9 mouse cellular contexts compared by ENCODE assay signal in genomic region chr14:18377944-18378575, GRCm38 (mm10). TPM values are rescaled to one million over a fixed set of nuclear protein-coding genes. Genes with fewer than 3 reads are reported as not detected.
DNase-seq lines count a peak whose midpoint lies in the region; ATAC-seq and TF ChIP-seq lines count a peak whose summit lies in the region.
"Had no signal": no experiment of that assay in that cellular context is flagged by ENCODE, and none has a peak within 500 bp of the region (broad histone marks: within the 10 kb centered on the region; RNA-seq: fewer than 3 reads in every experiment).

No protein-coding gene starts in this region.

- no peak overlapping the region for H3K9ac ChIP-seq in limb, embryonic 14.5 days (ENCODE audit: low read depth, low read length, severe bottlenecking)

- WGBS in kidney, adult 2 months = 58% methylated on average over 8 of the region's 8 CpGs
- 51% methylated on average over 8 of the region's 8 CpGs for whole genome bisulfite sequencing in limb, embryonic 14.5 days

- no peak overlapping the region for H3K4me2 ChIP-seq in limb, embryonic 14.5 days (replicated peaks; ENCODE audit: low read depth, low read length, severe bottlenecking)

- CTCF ChIA-PET in Patski (lab: Charles Lee) = interaction anchor here (0.8 to 3.4 kb wide), 3 partner anchors 9 to 18 kb away, joined by 3 to 11 read pairs (median 4); no protein-coding TSS in a partner anchor

- no peak for TF ChIP-seq POLR2A in kidney, adult 2 months (IDR thresholded peaks at IDR 0.05; ENCODE audit: low read depth, low read length)
- no peak for TF ChIP-seq POLR2A in limb, embryonic 14.5 days (IDR thresholded peaks at IDR 0.05; ENCODE audit: borderline replicate concordance, extremely low read depth, insufficient read depth, insufficient read length)

- in situ Hi-C loops in Patski (cut with MboI; ENCODE audit: low pct_unique_long_range_greater_than_20kb) = loop anchor here (25.0 kb wide), 1 partner anchor 634 kb away; no protein-coding TSS in a partner anchor

- peak; percentile 48 for TF ChIP-seq CTCF in kidney, adult 2 months (conservative IDR thresholded peaks at IDR 0.05; ENCODE audit: insufficient read depth, insufficient read length, low read depth, low read length)
- TF ChIP-seq CTCF in Patski (IDR thresholded peaks at IDR 0.05) = peak; percentile 53

- H3K4me1 ChIP-seq in kidney, adult 2 months (ENCODE audit: control insufficient read depth, insufficient read depth, low read length) = no peaks in the 10 kb centered on the region
- H3K4me1 ChIP-seq in limb, embryonic 14.5 days (ENCODE audit: control insufficient read depth, insufficient read depth, low read length) = peaks cover 7% of the 10 kb centered on the region; the same call in 1 of the 2 replicates

- DNase-seq in kidney, adult 2 months = no peak
- DNase-seq in kidney, adult 11 months = no peak
- DNase-seq in Patski (ENCODE audit: low read depth, low spot score) = no peak
- peak; percentile 39 to 40 for DNase-seq in frontal cortex, postnatal 14 days (ENCODE audit: low spot score in 2 of 2)
- DNase-seq in limb, embryonic 14.5 days (ENCODE audit: low spot score) = no peak
- DNase-seq in yolk sac, embryonic 10.5 days (ENCODE audit: low spot score) = no peak

- no peak for ATAC-seq in Patski
- peak; percentile 56; the same call in 1 of the 2 replicates for ATAC-seq in limb, embryonic 14.5 days (ENCODE audit: low FRiP score, low read depth)
- ATAC-seq in CD4-positive, CD25-positive, alpha-beta regulatory T cell, adult 4 months = no peak
- ATAC-seq in erythroid progenitor cell, adult 5-6 weeks (replicated peaks; ENCODE audit: low FRiP score, poor library complexity, severe bottlenecking) = no peak

- no peak overlapping the region for H3K4me3 ChIP-seq in kidney, adult 2 months (ENCODE audit: insufficient read depth, low read depth, low read length)
- H3K4me3 ChIP-seq in limb, embryonic 14.5 days (replicated peaks; ENCODE audit: low read length) = no peak overlapping the region

- H3K36me3 ChIP-seq in kidney, adult 2 months (ENCODE audit: control insufficient read depth, insufficient read depth, low read length) = no peaks in the 10 kb centered on the region
- H3K36me3 ChIP-seq in limb, embryonic 14.5 days (ENCODE audit: control insufficient read depth, insufficient read depth, low read length) = no peaks in the 10 kb centered on the region

- no peaks in the 10 kb centered on the region for H3K9me3 ChIP-seq in limb, embryonic 14.5 days (ENCODE audit: control insufficient read depth, low read length)

- no peak overlapping the region for H3K27ac ChIP-seq in kidney, adult 2 months (ENCODE audit: insufficient read depth, low read depth, low read length)
- H3K27ac ChIP-seq in limb, embryonic 14.5 days (replicated peaks; ENCODE audit: low read depth, low read length) = no peak overlapping the region
- H3K27ac ChIP-seq: macrophage had no signal

- POLR2A ChIA-PET in Patski (lab: Charles Lee) = no interaction called here

- H3K27me3 ChIP-seq in kidney, adult 2 months (replicated peaks; ENCODE audit: control insufficient read depth, insufficient read depth, low read length) = no peaks in the 10 kb centered on the region
- no peaks in the 10 kb centered on the region for H3K27me3 ChIP-seq in Patski
- no peaks in the 10 kb centered on the region for H3K27me3 ChIP-seq in limb, embryonic 14.5 days (ENCODE audit: control insufficient read depth, insufficient read depth, low read length)

RNA-seq across cellular contexts. Expression of gene Ube2e1, which starts 46.4 kb away (rescaled TPM):
- 38.1 and 51.8 TPM in 2 replicates for polyA plus RNA-seq in kidney, adult 2 months (2012; rRNA removed)
- polyA plus RNA-seq in Patski (2021) = 124 TPM
- 88.3 and 91.0 TPM in 2 replicates for polyA plus RNA-seq in limb, embryonic 14.5 days (2012; rRNA removed)
- 51.7 and 51.8 TPM in 2 replicates for polyA plus RNA-seq in limb, embryonic 14.5 days (2014; fragmentation: Nextera tagmentation; extraction: Ambion mirVana)
- 10 to 100 TPM; 36.7 to 70.3 TPM for polyA plus RNA-seq in CD4-positive, CD25-positive, alpha-beta regulatory T cell, adult 4 months (2017; shearing (Covaris generic))
- total RNA-seq in erythroid progenitor cell, adult 5-6 weeks (2015; ENCODE audit: low replicate concordance) = 14.8 and 21.8 TPM in 2 replicates
- 10.1 and 26.2 TPM in 2 replicates for total RNA-seq in erythroid progenitor cell, adult 5-6 weeks (2017; ENCODE audit: low replicate concordance)

Comparison
In these comparisons a context has a peak if more than half of its experiments do, and no peak if none do; other contexts are left out.
1. DNase-seq: peak in frontal cortex, postnatal 14 days (2 of 2); none in kidney, adult 2 months (single experiment), kidney, adult 11 months (single experiment), Patski (single experiment), limb, embryonic 14.5 days (single experiment) and yolk sac, embryonic 10.5 days (single experiment).